Mouse (Mus musculus): ENCODE results near the gene Knop1. TPM values are rescaled to one million over a fixed set of nuclear protein-coding genes. Genes with fewer than 3 reads are reported as not detected.

Knop1 gene
- 23.2 and 25.8 TPM in 2 replicates for polyA plus RNA-seq (2015; fragmentation: Nextera tagmentation; extraction: Ambion mirVana)

DNA sequence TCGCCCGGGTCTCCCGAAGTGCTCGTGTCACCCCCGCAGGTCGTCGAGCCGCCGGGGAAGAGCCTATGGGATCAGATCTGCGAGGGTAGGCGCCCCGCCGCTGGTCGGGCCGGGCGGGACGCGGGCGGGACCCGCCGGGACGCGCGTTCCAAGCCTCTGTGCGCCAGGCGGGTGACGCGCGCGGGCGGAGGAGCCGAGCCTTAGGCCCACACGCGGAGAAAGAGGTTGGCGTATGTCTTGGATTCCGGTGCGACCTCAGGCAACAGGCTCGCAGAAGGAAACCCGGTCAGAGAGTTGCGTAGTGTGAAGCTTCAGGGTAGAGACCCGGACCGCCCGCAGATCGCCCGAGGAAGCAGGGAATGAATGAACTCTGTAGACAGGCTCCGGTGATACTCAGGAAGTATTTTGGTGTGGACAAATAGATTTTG, at the start of gene Knop1:
Knop1 (minus strand) TSS at position 378 of the 428 bp plus-strand sequence.
- Histone ChIP-seq H3K4me3 (ENCODE audit: low read depth, low read length) (peak within 1 kb of the TSS; percentile 90), H3K36me3 (ENCODE audit: control insufficient read depth, insufficient read depth) (peaks cover 3% of the 10 kb centered on the region), H3K4me1 (ENCODE audit: control insufficient read depth, low read depth, low read length) (peaks cover 11% of the 10 kb centered on the region), H3K9ac (ENCODE audit: low read depth, low read length) (peak within 1 kb of the TSS; percentile 64), H3K27ac (ENCODE audit: low read length) (peak within 1 kb of the TSS; percentile 33; the same call in 1 of the 2 replicates), H3K9me3 (replicated peaks; ENCODE audit: control insufficient read depth, low read length) (no peaks in the 10 kb centered on the region), H3K27me3 (ENCODE audit: control insufficient read depth, insufficient read depth, low read depth, low read length) (no peaks in the 10 kb centered on the region), H3K4me2 (ENCODE audit: low read depth, low read length) (peak within 1 kb of the TSS; percentile 88)
- peak; percentile 73 for ATAC-seq (ENCODE audit: low read depth)
- under 1% methylated on average over 46 of the region's 46 CpGs for WGBS (ENCODE audit: insufficient replicate concordance)

DNA sequence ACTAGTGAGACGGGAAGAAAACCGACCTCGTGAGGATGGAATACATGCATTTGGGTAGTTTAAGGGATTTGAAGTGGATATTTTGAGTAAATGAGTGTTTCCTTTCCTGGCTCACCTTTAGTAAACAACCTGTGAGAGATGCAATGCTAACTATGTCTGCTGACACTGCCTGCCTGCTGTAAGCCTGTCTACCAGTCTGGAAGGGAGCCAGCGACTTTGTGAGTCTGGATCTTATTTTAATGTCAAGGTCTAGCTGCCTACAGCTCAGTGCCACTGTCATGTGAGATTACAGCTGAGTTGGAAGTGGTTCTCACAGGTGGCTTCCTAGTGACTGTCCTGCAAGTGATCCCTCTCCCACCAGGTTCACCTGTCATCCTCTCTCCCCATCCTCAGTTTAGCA, 48.5 kb upstream of the Knop1 start:
- Histone ChIP-seq H3K9ac (ENCODE audit: low read depth, low read length) (no peak overlapping the region), H3K4me2 (ENCODE audit: low read depth, low read length) (no peak overlapping the region), H3K9me3 (replicated peaks; ENCODE audit: control insufficient read depth, low read length) (no peaks in the 10 kb centered on the region), H3K4me1 (ENCODE audit: control insufficient read depth, low read depth, low read length) (no peaks in the 10 kb centered on the region), H3K4me3 (ENCODE audit: low read depth, low read length) (no peak overlapping the region), H3K36me3 (ENCODE audit: control insufficient read depth, insufficient read depth) (no peaks in the 10 kb centered on the region), H3K27ac (ENCODE audit: low read length) (no peak overlapping the region), H3K27me3 (ENCODE audit: control insufficient read depth, insufficient read depth, low read depth, low read length) (no peaks in the 10 kb centered on the region)
- WGBS (ENCODE audit: insufficient replicate concordance) = 63% methylated on average over 4 of the region's 4 CpGs
- ATAC-seq (ENCODE audit: low read depth) = no peak

DNA sequence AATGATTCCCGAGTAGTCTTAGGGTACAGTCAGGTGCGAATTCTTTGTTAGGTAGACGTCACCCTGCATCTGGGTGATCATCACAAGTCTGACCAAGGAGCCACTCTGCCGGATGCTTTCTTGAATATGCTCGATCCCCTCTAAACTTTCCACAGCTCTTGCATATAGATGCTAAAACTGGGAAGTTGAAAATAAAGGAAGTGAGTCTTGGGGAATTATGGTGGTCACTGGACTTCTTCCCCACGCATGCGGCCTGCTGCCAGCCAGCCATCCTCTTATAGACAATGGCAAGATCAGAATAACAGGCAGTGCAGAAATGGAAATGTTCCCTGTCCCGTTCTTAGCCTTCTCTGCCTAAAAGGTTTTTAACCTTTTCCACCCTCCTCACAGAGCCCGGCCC, 47.8 kb upstream of the Knop1 start:
- no peaks in the 10 kb centered on the region for H3K9me3 ChIP-seq (replicated peaks; ENCODE audit: control insufficient read depth, low read length)
- no peaks in the 10 kb centered on the region for H3K27me3 ChIP-seq (ENCODE audit: control insufficient read depth, insufficient read depth, low read depth, low read length)
- ATAC-seq (ENCODE audit: low read depth) = no peak
- H3K36me3 ChIP-seq (ENCODE audit: control insufficient read depth, insufficient read depth) = no peaks in the 10 kb centered on the region
- H3K27ac ChIP-seq (ENCODE audit: low read length) = no peak overlapping the region
- no peak overlapping the region for H3K4me3 ChIP-seq (ENCODE audit: low read depth, low read length)
- 66% methylated on average over 9 of the region's 9 CpGs for WGBS (ENCODE audit: insufficient replicate concordance)
- H3K4me1 ChIP-seq (ENCODE audit: control insufficient read depth, low read depth, low read length) = no peaks in the 10 kb centered on the region
- H3K4me2 ChIP-seq (ENCODE audit: low read depth, low read length) = no peak overlapping the region
- no peak overlapping the region for H3K9ac ChIP-seq (ENCODE audit: low read depth, low read length)

DNA sequence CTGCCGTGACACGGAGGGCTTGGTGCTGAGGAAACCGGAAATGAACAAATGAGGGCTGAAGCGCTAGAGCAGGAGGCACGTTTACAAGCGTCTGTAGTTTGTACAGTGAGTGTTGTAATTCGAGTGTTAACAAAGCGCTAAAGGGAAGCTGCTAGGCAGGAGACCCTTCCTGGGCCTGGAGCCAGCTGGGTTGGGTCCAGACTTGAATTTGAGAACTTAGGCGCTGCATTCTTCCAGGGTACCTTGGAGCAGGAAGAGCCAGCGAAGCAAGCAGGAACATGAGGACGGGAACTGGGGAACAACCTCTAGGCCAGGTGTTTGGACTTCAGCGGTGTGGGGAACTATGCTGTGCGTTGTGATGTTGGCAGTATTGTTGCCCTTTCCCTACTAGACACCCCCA, 46.9 kb upstream of the Knop1 start:
- no peak for ATAC-seq (ENCODE audit: low read depth)
- H3K27ac ChIP-seq (ENCODE audit: low read length) = no peak overlapping the region
- H3K4me1 ChIP-seq (ENCODE audit: control insufficient read depth, low read depth, low read length) = no peaks in the 10 kb centered on the region
- 62% methylated on average over 13 of the region's 13 CpGs for WGBS (ENCODE audit: insufficient replicate concordance)
- no peaks in the 10 kb centered on the region for H3K27me3 ChIP-seq (ENCODE audit: control insufficient read depth, insufficient read depth, low read depth, low read length)
- no peak overlapping the region for H3K4me3 ChIP-seq (ENCODE audit: low read depth, low read length)
- H3K4me2 ChIP-seq (ENCODE audit: low read depth, low read length) = no peak overlapping the region
- H3K9ac ChIP-seq (ENCODE audit: low read depth, low read length) = no peak overlapping the region
- H3K36me3 ChIP-seq (ENCODE audit: control insufficient read depth, insufficient read depth) = no peaks in the 10 kb centered on the region
- H3K9me3 ChIP-seq (replicated peaks; ENCODE audit: control insufficient read depth, low read length) = no peaks in the 10 kb centered on the region

DNA sequence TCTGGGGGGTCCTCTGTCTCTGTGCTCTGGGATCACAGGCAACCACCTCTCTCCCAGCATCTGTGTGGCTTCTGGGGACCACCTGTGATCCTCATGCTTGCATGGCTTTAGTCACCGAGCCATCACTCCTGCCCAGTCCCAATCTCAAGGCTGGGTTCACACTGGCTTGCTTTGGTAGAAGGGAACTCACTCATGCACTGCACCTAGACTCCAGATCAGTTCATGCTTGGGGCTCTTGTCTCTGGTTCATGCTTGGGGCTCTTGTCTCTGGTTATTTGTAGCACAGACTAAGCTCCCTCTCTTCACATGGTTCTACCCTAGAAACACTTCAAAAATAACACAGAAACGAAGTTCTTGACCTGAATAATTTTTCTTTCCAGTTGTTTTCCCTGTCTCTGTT, 44.0 kb upstream of the Knop1 start:
- WGBS (ENCODE audit: insufficient replicate concordance) = 45% methylated on average over 2 of the region's 2 CpGs

DNA sequence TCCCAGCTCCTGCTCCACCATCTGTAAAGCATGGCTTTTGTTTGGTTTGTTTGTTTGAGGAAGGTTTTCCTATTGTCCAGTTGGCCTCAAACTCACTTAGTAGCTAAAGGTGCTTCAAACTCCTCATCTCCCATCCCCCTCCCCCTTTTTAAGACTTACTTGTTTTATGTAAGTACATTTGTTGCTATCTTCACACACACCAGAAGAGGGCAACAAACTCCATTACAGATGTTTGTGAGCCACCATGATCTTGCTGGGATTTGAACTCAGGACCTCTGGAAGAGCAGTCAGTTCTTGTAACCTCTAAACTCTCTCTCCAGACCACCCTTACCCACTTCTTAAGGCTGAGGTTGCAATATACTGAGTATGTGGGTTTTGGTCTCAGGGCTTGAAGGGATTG, 42.0 kb upstream of the Knop1 start:
- Histone ChIP-seq H3K4me1 (ENCODE audit: control insufficient read depth, low read depth, low read length) (no peaks in the 10 kb centered on the region), H3K4me2 (ENCODE audit: low read depth, low read length) (no peak overlapping the region), H3K9me3 (replicated peaks; ENCODE audit: control insufficient read depth, low read length) (no peaks in the 10 kb centered on the region), H3K27ac (ENCODE audit: low read length) (no peak overlapping the region), H3K27me3 (ENCODE audit: control insufficient read depth, insufficient read depth, low read depth, low read length) (no peaks in the 10 kb centered on the region), H3K36me3 (ENCODE audit: control insufficient read depth, insufficient read depth) (no peaks in the 10 kb centered on the region), H3K9ac (ENCODE audit: low read depth, low read length) (no peak overlapping the region), H3K4me3 (ENCODE audit: low read depth, low read length) (no peak overlapping the region)
- no peak for ATAC-seq (ENCODE audit: low read depth)

More for the DNA sequence above, 44.0 kb upstream of the Knop1 start:
- Histone ChIP-seq H3K36me3 (ENCODE audit: control insufficient read depth, insufficient read depth) (no peaks in the 10 kb centered on the region), H3K4me3 (ENCODE audit: low read depth, low read length) (no peak overlapping the region), H3K4me1 (ENCODE audit: control insufficient read depth, low read depth, low read length) (no peaks in the 10 kb centered on the region), H3K27me3 (ENCODE audit: control insufficient read depth, insufficient read depth, low read depth, low read length) (no peaks in the 10 kb centered on the region), H3K9me3 (replicated peaks; ENCODE audit: control insufficient read depth, low read length) (no peaks in the 10 kb centered on the region), H3K4me2 (ENCODE audit: low read depth, low read length) (no peak overlapping the region), H3K27ac (ENCODE audit: low read length) (no peak overlapping the region), H3K9ac (ENCODE audit: low read depth, low read length) (no peak overlapping the region)
- ATAC-seq (ENCODE audit: low read depth) = no peak

DNA sequence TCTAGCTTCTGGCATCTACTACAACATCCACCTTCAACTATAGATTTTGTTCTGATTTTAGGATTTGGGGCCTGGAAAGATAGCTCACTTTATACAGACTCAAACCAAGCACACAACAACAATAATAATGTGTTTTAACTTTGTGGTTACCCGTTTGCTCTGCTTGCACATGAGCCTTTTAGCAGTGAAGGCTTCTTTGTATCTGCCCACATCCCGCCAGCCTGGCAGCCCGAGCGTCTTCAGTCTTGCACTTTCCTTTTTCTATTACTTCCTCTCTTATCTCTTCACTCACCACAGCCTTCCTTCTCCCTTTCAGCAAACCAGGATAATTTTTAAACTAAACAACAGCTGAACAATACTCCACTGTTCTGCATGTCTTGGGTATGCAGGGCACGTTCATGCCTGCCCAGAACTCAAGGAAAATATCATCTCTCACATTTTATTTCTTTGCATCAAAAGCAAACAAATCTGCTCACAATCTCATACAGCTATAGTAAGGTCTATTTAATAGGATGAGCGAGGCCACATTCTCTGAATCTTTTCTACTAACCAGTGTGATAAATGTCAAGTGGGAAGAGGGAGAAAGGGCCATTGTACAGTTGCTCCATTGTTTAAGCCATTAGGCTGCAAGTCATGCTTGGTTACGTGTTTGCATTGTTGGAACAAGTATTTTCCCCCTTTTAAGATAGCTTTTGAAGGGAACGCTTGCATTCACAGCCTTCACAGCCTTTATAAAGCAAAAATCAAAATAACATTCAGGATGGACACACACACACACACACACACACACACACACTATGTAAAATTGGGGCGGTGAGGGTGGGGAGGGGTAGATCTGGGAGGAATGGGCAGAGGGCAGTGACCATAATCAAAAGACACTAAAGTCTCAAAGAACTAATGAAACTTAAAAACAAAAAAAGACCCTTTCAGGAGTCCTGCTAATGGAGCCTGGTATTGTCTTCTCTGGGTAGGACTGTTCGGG, 39.7 kb upstream of the Knop1 start:
- Histone ChIP-seq H3K9ac (ENCODE audit: low read depth, low read length) (no peak overlapping the region), H3K36me3 (ENCODE audit: control insufficient read depth, insufficient read depth) (no peaks in the 10 kb centered on the region), H3K27ac (ENCODE audit: low read length) (no peak overlapping the region), H3K4me3 (ENCODE audit: low read depth, low read length) (no peak overlapping the region), H3K4me1 (ENCODE audit: control insufficient read depth, low read depth, low read length) (no peaks in the 10 kb centered on the region), H3K4me2 (ENCODE audit: low read depth, low read length) (no peak overlapping the region), H3K27me3 (ENCODE audit: control insufficient read depth, insufficient read depth, low read depth, low read length) (no peaks in the 10 kb centered on the region), H3K9me3 (replicated peaks; ENCODE audit: control insufficient read depth, low read length) (no peaks in the 10 kb centered on the region)
- ATAC-seq (ENCODE audit: low read depth) = no peak
- WGBS (ENCODE audit: insufficient replicate concordance) = 32% methylated on average over 10 of the region's 10 CpGs

DNA sequence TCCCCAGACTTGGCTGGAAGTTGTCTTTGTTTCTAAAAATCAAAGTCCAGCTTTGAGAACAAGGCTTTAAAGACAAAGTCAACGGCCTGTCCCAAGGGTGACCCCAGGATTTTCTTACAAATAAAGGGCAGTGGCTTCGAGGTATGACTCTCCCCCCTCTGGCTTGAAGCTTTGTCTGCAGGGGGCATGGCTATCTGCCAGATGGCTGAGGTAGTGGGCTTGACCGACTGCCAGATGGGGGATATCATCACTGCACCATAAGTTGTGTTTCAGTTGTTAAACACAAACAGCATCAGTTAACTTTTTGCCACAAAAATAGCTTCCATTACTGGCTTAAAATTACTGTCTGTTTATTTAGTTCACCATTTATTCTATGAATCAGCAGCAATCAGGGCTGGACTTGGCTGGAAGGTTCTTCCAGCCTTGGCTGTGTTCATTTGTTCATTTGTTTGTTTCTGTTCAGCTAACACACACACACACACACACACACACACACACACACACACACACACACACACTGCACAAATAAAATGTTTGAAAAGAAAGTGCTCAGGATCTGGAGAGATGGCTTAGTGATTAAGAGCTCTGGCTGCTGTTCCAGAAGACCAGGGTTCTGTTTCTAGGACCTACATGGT, 33.1 kb upstream of the Knop1 start:
- Histone ChIP-seq H3K4me3 (ENCODE audit: low read depth, low read length) (no peak overlapping the region), H3K27ac (ENCODE audit: low read length) (no peak overlapping the region), H3K4me1 (ENCODE audit: control insufficient read depth, low read depth, low read length) (no peaks in the 10 kb centered on the region), H3K9ac (ENCODE audit: low read depth, low read length) (no peak overlapping the region), H3K36me3 (ENCODE audit: control insufficient read depth, insufficient read depth) (no peaks in the 10 kb centered on the region), H3K9me3 (replicated peaks; ENCODE audit: control insufficient read depth, low read length) (no peaks in the 10 kb centered on the region), H3K4me2 (ENCODE audit: low read depth, low read length) (no peak overlapping the region), H3K27me3 (ENCODE audit: control insufficient read depth, insufficient read depth, low read depth, low read length) (no peaks in the 10 kb centered on the region)
- no peak for ATAC-seq (ENCODE audit: low read depth)
- WGBS (ENCODE audit: insufficient replicate concordance) = 44% methylated on average over 3 of the region's 3 CpGs
